ENCODE assay signal across 15 mouse cellular contexts in genomic region chr13:97673107-97673506, GRCm38 (mm10).
"Had no signal": no experiment of that assay in that cellular context is flagged by ENCODE, and none has a peak within 500 bp of the region (broad histone marks: within the 10 kb centered on the region; RNA-seq: fewer than 3 reads in every experiment).

No protein-coding gene starts in this region.

- H3K4me3 ChIP-seq: liver, embryonic 15.5 days; lung, embryonic 15.5 days; megakaryocyte, embryonic 14.5 days; midbrain, embryonic 13.5 days; neural tube, embryonic 12.5 days had no signal

- H3K4me2 ChIP-seq: liver, embryonic 15.5 days; lung, embryonic 15.5 days; midbrain, embryonic 13.5 days; neural tube, embryonic 12.5 days had no signal

- H3K9ac ChIP-seq: liver, embryonic 15.5 days; liver, postnatal 0 days; lung, embryonic 15.5 days; midbrain, embryonic 13.5 days; neural tube, embryonic 12.5 days had no signal

- H3K36me3 ChIP-seq: liver, embryonic 15.5 days; lung, embryonic 15.5 days; midbrain, embryonic 13.5 days; neural tube, embryonic 12.5 days had no signal

- DNase-seq: liver, postnatal 0 days; lung, adult 2 months; lung, postnatal 14 days; lung, postnatal 36 days; right cerebral cortex, postnatal 14 days; thymus, adult 18-20 months; thymus, postnatal 14 days; thymus, postnatal 36 days had no signal

- H3K27ac ChIP-seq: liver, embryonic 15.5 days; lung, embryonic 15.5 days; macrophage; midbrain, embryonic 13.5 days; neural tube, embryonic 12.5 days had no signal

- ATAC-seq: liver, postnatal 0 days; lung, postnatal 0 days had no signal

- H3K27me3 ChIP-seq: lung, embryonic 15.5 days; midbrain, embryonic 13.5 days; neural tube, embryonic 12.5 days had no signal

- H3K9me3 ChIP-seq: liver, embryonic 15.5 days; lung, embryonic 15.5 days; megakaryocyte, embryonic 14.5 days; midbrain, embryonic 13.5 days; neural tube, embryonic 12.5 days had no signal

- H3K4me1 ChIP-seq: liver, embryonic 15.5 days; megakaryocyte, embryonic 14.5 days had no signal
